Mouse (Mus musculus) frontal cortex, postnatal 10 days (tissue): Measurements from ENCODE around the gene Aggf1.
"Not testable (repeated sequence)": the region's sequence is repeated elsewhere in the genome, so short reads cannot be mapped to it uniquely, and the experiment has no call there.

Source experiments
- DNase-seq, 2 experiments: peaks; one replicate each; pipeline ENCODE4 v3.0.0; 2022; ENCODE audit warnings: low spot score in 2 of 2, mixed read lengths in 1 of 2

The Aggf1 gene

GRCm38 (mm10) chr13:95374701-95375553 is at the start of gene Aggf1:
Gene Aggf1 (minus strand): TSS chr13:95375352.
- DNase-seq, result peak; percentile 83 to 88

- DNase-seq, result no peak
These were observed 49.8 kb upstream of the Aggf1 start for GRCm38 (mm10) chr13:95424932-95425331.

GRCm38 (mm10) chr13:95419204-95419749 is 44.1 kb upstream of the Aggf1 start:
- DNase-seq, result no peak

- DNase-seq, result no peak
These were observed 43.5 kb upstream of the Aggf1 start for GRCm38 (mm10) chr13:95418575-95419203.

GRCm38 (mm10) chr13:95412257-95412656 is 37.1 kb upstream of the Aggf1 start:
- no peak for DNase-seq

GRCm38 (mm10) chr13:95393242-95393641 is 18.1 kb upstream of the Aggf1 start:
- DNase-seq, result no peak

- peak; percentile 28 to 76 for DNase-seq
These were observed 15.0 kb upstream of the Aggf1 start for GRCm38 (mm10) chr13:95389866-95390865.

GRCm38 (mm10) chr13:95388226-95388625 is 13.1 kb upstream of the Aggf1 start:
- no peak for DNase-seq

- DNase-seq, result no peak
These were observed 7.3 kb upstream of the Aggf1 start for GRCm38 (mm10) chr13:95382418-95382817.

- DNase-seq, result no peak
These were observed 3.5 kb upstream of the Aggf1 start for GRCm38 (mm10) chr13:95378696-95379095.

- not testable (repeated sequence) for DNase-seq
These were observed 1.6 kb upstream of the Aggf1 start for GRCm38 (mm10) chr13:95376689-95377289.

GRCm38 (mm10) chr13:95375554-95375914 is 382 bp upstream of the Aggf1 start:
- DNase-seq, result no peak

- DNase-seq, result no peak
These were observed 8.8 kb downstream of the Aggf1 start for GRCm38 (mm10) chr13:95366356-95366755.

- DNase-seq, result no peak
These were observed 11.7 kb downstream of the Aggf1 start for GRCm38 (mm10) chr13:95363440-95363839.

- no peak for DNase-seq
These were observed 16.9 kb downstream of the Aggf1 start for GRCm38 (mm10) chr13:95358223-95358622.

GRCm38 (mm10) chr13:95348476-95348875 is 26.7 kb downstream of the Aggf1 start:
- no peak for DNase-seq

GRCm38 (mm10) chr13:95347018-95347696 is 28.0 kb downstream of the Aggf1 start:
- DNase-seq, result peak; percentile 33 to 75

- DNase-seq, result no peak
These were observed 29.3 kb downstream of the Aggf1 start for GRCm38 (mm10) chr13:95345869-95346268.

- DNase-seq, result no peak
These were observed 31.7 kb downstream of the Aggf1 start for GRCm38 (mm10) chr13:95343470-95343869.

- DNase-seq, result no peak
These were observed 39.0 kb downstream of the Aggf1 start for GRCm38 (mm10) chr13:95336122-95336677.
